Mouse (Mus musculus) lung, embryonic 14.5 days (tissue): ENCODE data around the gene Dnajb3. TPM values are rescaled to one million over a fixed set of nuclear protein-coding genes. Genes with fewer than 3 reads are reported as not detected.
"Not testable (repeated sequence)": the region's sequence is repeated elsewhere in the genome, so short reads cannot be mapped to it uniquely, and the experiment has no call there.

ENCODE experiments used
- ATAC-seq: fragments of 200-750 bp; cut with Nextera tagmentation; 2 replicates; pipeline ENCODE4 v1.8.0; 2017; ENCODE audit warnings: mild to moderate bottlenecking, moderate TSS enrichment, moderate library complexity; ENCODE audit not compliant: insufficient read depth
- DNase-seq: peaks from one replicate; pipeline ENCODE4 v3.0.0-alpha.2; 2015
- H3K27ac ChIP-seq: fragments of 300-500 bp; sonication (generic); 2 replicates; pipeline ENCODE4 v1.5.1; 2014; ENCODE audit warnings: low read depth, mild to moderate bottlenecking, moderate library complexity
- H3K27me3 ChIP-seq: fragments of 300-500 bp; sonication (generic); 2 replicates; pipeline ENCODE4 v1.6.1; 2014; ENCODE audit warnings: low read length, control low read depth; ENCODE audit not compliant: insufficient read depth
- H3K36me3 ChIP-seq: fragments of 300-500 bp; sonication (generic); 2 replicates; pipeline ENCODE4 v1.6.1; 2014; ENCODE audit warnings: control low read depth; ENCODE audit not compliant: insufficient read depth
- H3K4me1 ChIP-seq: fragments of 300-500 bp; sonication (generic); 2 replicates; pipeline ENCODE4 v1.6.1; 2014; ENCODE audit warnings: antibody characterized with exemption, control low read depth; ENCODE audit not compliant: insufficient read depth
- H3K4me2 ChIP-seq: fragments of 300-500 bp; sonication (generic); 2 replicates; pipeline ENCODE4 v1.6.1; 2014; ENCODE audit warnings: mild to moderate bottlenecking
- H3K4me3 ChIP-seq: fragments of 300-500 bp; sonication (generic); 2 replicates; pipeline ENCODE4 v1.5.1; 2014; ENCODE audit warnings: low read depth, low read length
- H3K9ac ChIP-seq: fragments of 300-500 bp; sonication (generic); 2 replicates; pipeline ENCODE4 v1.6.1; 2014
- H3K9me3 ChIP-seq: fragments of 300-500 bp; sonication (generic); 2 replicates; pipeline ENCODE4 v1.6.1; 2016; ENCODE audit warnings: low read depth, low read length, control low read depth
- CTCF ChIP-seq: IDR thresholded peaks from 2 replicates; pipeline ENCODE4 v1.5.1; 2016; ENCODE audit warnings: antibody characterized with exemption, low read depth
- WGBS: fragments of 180-500 bp; shearing (Covaris S2); extraction: QIAGEN DNeasy Blood & Tissue Kit; methylation state at CpG from one replicate; pipeline ENCODE4 v1.1.7; 2014; 5-methylcytosine and 5-hydroxymethylcytosine counted together
- polyA plus RNA-seq: library from polyadenylated mRNA; unstranded; fragments of >200 nt; fragmentation: Nextera tagmentation; extraction: Ambion mirVana; gene quantifications from 2 replicates; pipeline ENCODE4 v1.2.1, GENCODE M21; 2014

Dnajb3 gene
- polyA plus RNA-seq, 1 experiment from 2014 or later, result 8.2 TPM

DNA sequence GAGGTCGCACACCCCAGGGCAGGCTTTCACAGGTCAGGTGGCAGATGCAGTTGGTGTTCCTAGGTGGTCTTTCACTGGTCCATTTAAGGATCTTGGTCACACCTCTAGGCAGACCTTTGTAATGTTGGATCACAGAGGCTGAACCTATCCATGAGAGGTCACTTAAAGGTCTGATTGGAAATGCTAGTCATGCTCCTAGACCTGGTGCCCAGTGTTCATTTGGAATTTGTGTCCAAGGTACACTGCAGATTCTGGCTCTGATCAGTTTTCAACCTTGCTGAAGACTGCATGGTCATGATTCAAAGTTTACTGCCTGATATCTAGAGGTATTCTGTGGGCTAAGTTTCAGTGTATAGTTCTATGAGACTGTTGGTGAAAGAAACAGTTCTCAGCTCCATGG lies 25.9 kb downstream of the Dnajb3 start:
- Histone ChIP-seq H3K4me2 (no peak overlapping the region), H3K36me3 (no peaks in the 10 kb centered on the region), H3K9me3 (peaks cover 15% of the 10 kb centered on the region), H3K27me3 (no peaks in the 10 kb centered on the region), H3K9ac (no peak overlapping the region), H3K27ac (no peak overlapping the region), H3K4me1 (no peaks in the 10 kb centered on the region), H3K4me3 (no peak overlapping the region)
- TF ChIP-seq CTCF, result no peak
- no peak for DNase-seq
- ATAC-seq, result no peak
- WGBS, result 88% methylated on average over 1 of the region's 1 CpGs

DNA sequence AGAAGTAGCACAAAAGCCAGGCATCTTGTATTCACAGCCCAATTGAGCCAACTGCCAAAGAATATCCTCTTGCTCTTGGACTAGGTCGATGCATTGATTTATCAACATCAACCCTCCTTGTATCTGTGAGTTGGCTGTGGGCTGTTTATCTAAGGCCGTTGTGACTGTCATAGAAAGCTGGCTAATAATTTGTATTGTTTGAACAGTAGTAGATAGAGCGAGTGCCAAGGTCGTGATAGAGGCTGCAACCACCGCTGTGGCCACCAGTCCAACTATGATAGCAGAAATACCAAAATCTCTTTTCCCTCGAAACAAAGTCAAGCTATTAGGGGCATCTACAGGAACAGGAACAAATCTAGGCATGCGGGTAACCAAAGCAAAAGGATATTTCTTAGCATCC lies 33.4 kb downstream of the Dnajb3 start:
- not testable (repeated sequence) for H3K27ac ChIP-seq, H3K4me1 ChIP-seq, H3K4me3 ChIP-seq, H3K9ac ChIP-seq, ATAC-seq, H3K27me3 ChIP-seq, H3K36me3 ChIP-seq, DNase-seq, H3K9me3 ChIP-seq, H3K4me2 ChIP-seq
- WGBS, result 83% methylated on average over 5 of the region's 7 CpGs

DNA sequence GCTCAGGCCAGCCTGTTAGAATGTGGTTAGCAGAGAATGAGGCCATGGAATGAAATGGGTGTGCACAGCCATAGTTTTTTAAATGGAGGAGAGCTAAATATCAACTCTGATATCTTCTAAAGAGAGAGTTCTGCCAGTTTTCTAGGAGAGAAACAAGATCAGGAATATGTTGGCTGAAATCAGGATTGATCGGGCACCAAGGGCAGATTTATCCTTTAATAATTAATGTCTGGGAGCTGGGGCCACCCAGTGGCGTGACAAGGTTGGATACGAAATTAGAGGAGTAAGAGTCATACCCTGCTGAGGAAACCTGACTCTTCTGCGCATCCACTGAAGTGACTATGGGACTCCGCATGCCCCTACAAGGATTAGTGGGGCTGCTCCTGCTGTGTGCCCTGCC lies 39.9 kb downstream of the Dnajb3 start, which contains the start of gene Ugt1a5:
Gene Ugt1a5, plus strand, starts transcription at position 302 of the 400 bp plus-strand sequence.
- Histone ChIP-seq H3K27me3 (no peaks in the 10 kb centered on the region), H3K4me1 (no peaks in the 10 kb centered on the region), H3K4me3 (no peak within 1 kb of the TSS), H3K9ac (no peak within 1 kb of the TSS), H3K9me3 (no peaks in the 10 kb centered on the region), H3K27ac (no peak within 1 kb of the TSS), H3K36me3 (no peaks in the 10 kb centered on the region), H3K4me2 (no peak within 1 kb of the TSS)
- DNase-seq, result no peak
- no peak for ATAC-seq
- TF ChIP-seq CTCF, result no peak
- 69% methylated on average over 5 of the region's 5 CpGs for WGBS

DNA sequence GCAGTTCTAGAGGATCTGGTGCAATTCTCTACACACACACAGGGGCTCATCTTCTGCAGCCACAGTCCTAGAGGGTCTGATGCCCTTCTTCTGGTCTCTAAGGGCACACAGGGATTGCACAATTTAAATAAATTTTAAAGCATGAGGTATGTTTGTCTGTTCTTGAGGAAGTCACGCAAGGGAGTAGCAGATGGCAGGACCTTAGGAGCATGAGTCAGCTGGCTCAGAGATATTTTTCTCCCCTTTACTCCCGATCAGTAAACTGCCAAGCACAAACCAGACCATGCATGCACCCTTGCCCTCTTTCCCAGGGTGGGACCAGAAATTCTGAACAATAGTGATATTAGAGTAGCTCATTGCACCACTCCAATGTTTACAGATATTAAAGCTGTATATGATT lies 47.2 kb downstream of the Dnajb3 start:
- no peak overlapping the region for H3K27ac ChIP-seq
- H3K4me2 ChIP-seq, result no peak overlapping the region
- no peak overlapping the region for H3K4me3 ChIP-seq
- DNase-seq (no peak), ATAC-seq (no peak)
- WGBS, result 68% methylated on average over 2 of the region's 2 CpGs
- H3K9me3 ChIP-seq, result no peaks in the 10 kb centered on the region
- H3K4me1 ChIP-seq, result no peaks in the 10 kb centered on the region
- H3K9ac ChIP-seq, result no peak overlapping the region
- no peaks in the 10 kb centered on the region for H3K27me3 ChIP-seq
- H3K36me3 ChIP-seq, result no peaks in the 10 kb centered on the region
- no peak for TF ChIP-seq CTCF

Other genes with a start within 250 kb of the Dnajb3 start
- gene Usp40, start 197.2 kb downstream of the Dnajb3 start, polyA plus RNA-seq, result 35.6 and 36.7 TPM in 2 replicates
- gene Ugt1a10, start 150.4 kb downstream of the Dnajb3 start, polyA plus RNA-seq, result not detected in 2 replicates
- not detected in 2 replicates for gene Ugt1a9, start 135.0 kb downstream of the Dnajb3 start, polyA plus RNA-seq
- not detected in 2 replicates for gene Ugt1a8, start 118.0 kb downstream of the Dnajb3 start, polyA plus RNA-seq
- 1.5 and 1.7 TPM in 2 replicates for gene Ugt1a7c, start 110.7 kb downstream of the Dnajb3 start, polyA plus RNA-seq
- 0.38 TPM in 1 of 2 replicates, not detected in the other for gene Ugt1a6b, start 102.5 kb downstream of the Dnajb3 start, polyA plus RNA-seq
- gene Ugt1a6a, start 71.0 kb downstream of the Dnajb3 start, polyA plus RNA-seq, result 0.96 and 1.2 TPM in 2 replicates
- 0.08 TPM in 1 of 2 replicates, not detected in the other for gene Ugt1a5, start 39.8 kb downstream of the Dnajb3 start, polyA plus RNA-seq
- gene Ugt1a2, start 5.2 kb downstream of the Dnajb3 start, polyA plus RNA-seq, result not detected in 2 replicates
- 0.16 TPM in 1 of 2 replicates, not detected in the other for gene Ugt1a1, start 6.2 kb upstream of the Dnajb3 start, polyA plus RNA-seq
- gene Mroh2a, start 21.2 kb upstream of the Dnajb3 start, polyA plus RNA-seq, result 2.1 and 2.7 TPM in 2 replicates
- gene Hjurp, start 71.9 kb upstream of the Dnajb3 start, polyA plus RNA-seq, result 215 and 225 TPM in 2 replicates
- 0.18 TPM in 1 of 2 replicates, not detected in the other for gene Trpm8, start 71.9 kb upstream of the Dnajb3 start, polyA plus RNA-seq
- gene Spp2, start 201.2 kb upstream of the Dnajb3 start, polyA plus RNA-seq, result 0.37 TPM in 1 of 2 replicates, not detected in the other